Mouse (Mus musculus) intestine, postnatal 0 days (tissue): ENCODE results near the gene Slc38a3. TPM values are rescaled to one million over a fixed set of nuclear protein-coding genes. Genes with fewer than 3 reads are reported as not detected.

ENCODE experiments used
- ATAC-seq: fragments of 200-750 bp; cut with Nextera tagmentation; 2 replicates; pipeline ENCODE4 v1.8.0; 2017; ENCODE audit warnings: mild to moderate bottlenecking, moderate TSS enrichment, moderate library complexity
- H3K27ac ChIP-seq: fragments of 300-500 bp; sonication (generic); 2 replicates; pipeline ENCODE4 v1.5.1; 2014; ENCODE audit warnings: mild to moderate bottlenecking, low read depth, low read length, moderate library complexity
- H3K27me3 ChIP-seq: fragments of 300-500 bp; sonication (generic); replicated peaks from 2 replicates; pipeline ENCODE4 v1.6.1; 2014; ENCODE audit warnings: low read length, mixed read lengths; ENCODE audit not compliant: control insufficient read depth, insufficient read depth
- H3K36me3 ChIP-seq: fragments of 300-500 bp; sonication (generic); 2 replicates; pipeline ENCODE4 v1.6.1; 2014; ENCODE audit warnings: mild to moderate bottlenecking, moderate library complexity; ENCODE audit not compliant: control insufficient read depth, insufficient read depth
- H3K4me1 ChIP-seq: fragments of 300-500 bp; sonication (generic); replicated peaks from 2 replicates; pipeline ENCODE4 v1.6.1; 2014; ENCODE audit warnings: antibody characterized with exemption, low read length, mixed read lengths; ENCODE audit not compliant: control insufficient read depth, insufficient read depth
- H3K4me2 ChIP-seq: fragments of 300-500 bp; sonication (generic); replicated peaks from 2 replicates; pipeline ENCODE4 v1.6.1; 2014; ENCODE audit warnings: low read depth, mild to moderate bottlenecking, moderate library complexity
- H3K4me3 ChIP-seq: fragments of 300-500 bp; sonication (generic); 2 replicates; pipeline ENCODE4 v1.5.1; 2014; ENCODE audit warnings: low read depth, low read length
- H3K9ac ChIP-seq: fragments of 300-500 bp; sonication (generic); 2 replicates; pipeline ENCODE4 v1.6.1; 2014; ENCODE audit warnings: mild to moderate bottlenecking, low read depth, low read length
- H3K9me3 ChIP-seq: fragments of 300-500 bp; sonication (generic); 2 replicates; pipeline ENCODE4 v1.6.1; 2016; ENCODE audit warnings: mixed run types; ENCODE audit not compliant: control insufficient read depth
- CTCF ChIP-seq: sonication (generic); IDR thresholded peaks from 2 replicates; pipeline ENCODE4 v1.5.1; 2016; ENCODE audit warnings: low read depth, mild to moderate bottlenecking, control low read depth, antibody characterized with exemption, moderate library complexity
- WGBS: fragments of 180-500 bp; shearing (Covaris S2); extraction: QIAGEN DNeasy Blood & Tissue Kit; methylation state at CpG from one replicate; pipeline ENCODE4 v1.1.7; 2014; 5-methylcytosine and 5-hydroxymethylcytosine counted together
- polyA plus RNA-seq: library from polyadenylated mRNA; unstranded; fragments of >200 nt; fragmentation: Nextera tagmentation; extraction: Ambion mirVana; gene quantifications from 2 replicates; pipeline ENCODE4 v1.2.1, GENCODE M21; 2015

Gene Slc38a3
- polyA plus RNA-seq, 1 experiment from 2014 or later: 15.5 TPM

DNA sequence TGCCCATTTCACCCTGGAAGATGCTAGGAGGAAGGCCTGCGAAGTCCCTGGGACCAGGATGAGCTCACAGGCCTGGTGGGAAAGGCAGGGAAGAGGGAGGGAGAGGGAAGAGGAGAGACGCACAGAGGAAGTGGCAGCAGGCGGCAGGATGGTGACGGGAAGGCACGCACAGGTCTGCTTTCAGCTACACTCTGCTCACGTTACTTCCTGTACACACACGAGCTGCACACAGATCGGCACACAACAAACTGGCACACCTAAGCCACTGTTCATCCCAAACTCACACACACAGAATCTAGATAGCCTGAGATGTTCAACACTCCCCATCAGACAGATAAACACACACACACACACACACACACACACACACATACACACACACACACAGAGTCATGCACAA is 21.1 kb upstream of the Slc38a3 start:
- Histone ChIP-seq H3K4me3 (no peak overlapping the region), H3K36me3 (peaks cover 24% of the 10 kb centered on the region), H3K9me3 (no peaks in the 10 kb centered on the region), H3K27ac (no peak overlapping the region), H3K27me3 (no peaks in the 10 kb centered on the region), H3K4me1 (no peaks in the 10 kb centered on the region), H3K9ac (no peak overlapping the region), H3K4me2 (no peak overlapping the region)
- 90% methylated on average over 8 of the region's 8 CpGs for WGBS
- no peak for TF ChIP-seq CTCF
- ATAC-seq: no peak

DNA sequence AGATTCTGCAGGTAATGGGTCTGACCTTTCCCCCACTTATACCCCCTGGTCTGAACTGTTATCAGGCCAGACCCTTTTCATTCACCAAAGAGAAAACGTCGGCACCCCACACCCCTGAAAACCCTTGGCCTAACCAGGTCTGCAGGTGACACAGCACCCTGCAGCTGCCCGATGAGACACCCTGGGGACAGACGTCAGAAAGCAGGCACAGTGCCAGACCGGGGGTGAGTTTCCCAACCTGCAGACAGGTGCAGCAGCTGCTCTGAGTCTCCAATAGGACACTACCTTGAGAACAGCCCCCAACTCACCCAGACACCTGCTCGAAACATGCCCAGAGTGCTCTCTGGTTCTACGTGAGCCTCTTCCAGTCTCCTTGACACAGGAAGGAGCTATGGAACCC is 19.6 kb upstream of the Slc38a3 start:
- WGBS: 60% methylated on average over 7 of the region's 7 CpGs
- H3K36me3 ChIP-seq: peaks cover 29% of the 10 kb centered on the region

DNA sequence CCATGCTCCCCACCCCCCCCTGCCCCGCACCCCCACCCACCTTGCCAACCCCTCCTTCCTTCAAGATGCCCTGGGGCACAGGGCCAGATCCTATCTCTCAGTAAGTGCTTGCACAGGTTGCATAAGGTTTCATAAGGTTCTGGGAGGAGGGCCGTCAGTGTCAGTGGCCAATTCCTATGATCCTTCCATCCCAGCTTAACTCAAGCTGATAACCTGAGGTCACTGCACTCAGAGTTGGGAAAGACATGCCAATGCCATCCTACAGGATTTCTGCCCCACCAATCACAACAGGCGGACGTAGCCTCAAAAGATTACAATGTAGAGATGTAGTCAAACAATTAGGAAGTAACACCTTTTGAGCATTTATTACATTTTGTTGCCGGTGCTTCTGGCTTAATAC is 19.1 kb upstream of the Slc38a3 start:
- Histone ChIP-seq H3K27ac (no peak overlapping the region), H3K4me3 (no peak overlapping the region), H3K4me1 (no peaks in the 10 kb centered on the region), H3K36me3 (peaks cover 31% of the 10 kb centered on the region), H3K9ac (no peak overlapping the region), H3K4me2 (no peak overlapping the region), H3K9me3 (no peaks in the 10 kb centered on the region), H3K27me3 (no peaks in the 10 kb centered on the region)
- WGBS: 86% methylated on average over 5 of the region's 5 CpGs
- TF ChIP-seq CTCF: no peak
- no peak for ATAC-seq

More for the DNA sequence above, 19.6 kb upstream of the Slc38a3 start:
- Histone ChIP-seq H3K27me3 (no peaks in the 10 kb centered on the region), H3K9ac (no peak overlapping the region), H3K27ac (no peak overlapping the region), H3K4me2 (no peak overlapping the region), H3K4me1 (no peaks in the 10 kb centered on the region), H3K9me3 (no peaks in the 10 kb centered on the region), H3K4me3 (no peak overlapping the region)
- no peak for ATAC-seq
- TF ChIP-seq CTCF: no peak

DNA sequence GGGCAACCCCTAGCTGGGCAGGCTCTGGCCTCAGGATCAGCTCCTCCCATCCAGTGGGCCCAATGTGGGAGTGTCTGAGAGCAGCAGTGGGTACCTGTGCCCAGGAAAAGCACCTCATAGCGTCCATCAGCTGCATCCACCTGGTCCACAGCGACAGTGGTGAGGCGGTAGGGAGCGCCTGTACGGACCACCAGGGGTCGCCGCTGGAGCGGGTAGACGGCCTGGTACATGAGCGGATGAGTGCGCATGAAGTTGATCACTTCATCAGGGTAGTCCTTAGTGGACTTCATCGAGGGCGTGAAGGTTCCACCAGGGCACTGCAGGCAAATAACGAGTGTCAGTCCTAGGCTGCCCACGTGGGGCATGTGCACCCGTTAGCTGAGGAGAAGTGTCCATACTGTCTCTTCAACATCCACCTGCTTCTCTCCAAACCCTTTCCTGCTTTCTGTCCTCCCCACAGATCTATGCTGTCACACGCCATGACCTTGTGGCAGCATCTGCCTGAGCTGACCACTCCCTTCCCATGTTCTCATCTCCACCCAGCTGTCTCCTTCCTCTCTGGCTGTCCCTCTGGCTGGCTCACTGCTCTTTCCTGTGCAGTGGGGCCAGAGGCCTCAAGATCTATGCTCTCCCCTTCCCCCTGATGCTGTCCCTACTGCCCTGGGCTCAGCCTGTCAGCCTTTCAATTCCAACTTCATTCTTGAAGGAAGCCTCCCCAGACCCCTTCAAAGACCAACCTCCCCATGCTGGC is 16.1 kb upstream of the Slc38a3 start:
- WGBS: 48% methylated on average over 17 of the region's 17 CpGs
- H3K4me1 ChIP-seq: no peaks in the 10 kb centered on the region

DNA sequence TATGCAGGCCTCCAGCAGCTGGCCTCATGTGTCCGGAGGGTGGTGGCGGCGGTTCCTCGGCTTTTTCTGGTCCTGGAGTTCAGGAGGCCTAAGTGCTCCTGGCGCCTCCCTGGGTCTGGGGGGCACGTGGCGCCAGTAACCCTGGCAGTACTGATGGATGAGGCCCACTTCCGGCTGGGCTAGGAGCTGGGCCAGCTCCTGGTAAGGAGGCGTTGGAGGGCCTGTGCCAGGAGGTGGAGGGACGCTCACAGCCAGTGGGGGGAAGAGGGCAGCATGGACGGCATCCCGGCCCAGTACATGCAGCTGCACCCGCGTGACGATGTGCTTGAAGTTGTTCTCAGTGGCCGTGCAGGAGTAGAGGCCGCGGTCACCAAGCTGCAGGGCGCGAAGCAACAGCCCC is 13.1 kb upstream of the Slc38a3 start:
- Histone ChIP-seq H3K4me3 (no peak overlapping the region), H3K27me3 (peaks cover under 1% of the 10 kb centered on the region; the same call in 1 of the 2 replicates), H3K9ac (no peak overlapping the region), H3K4me1 (no peaks in the 10 kb centered on the region), H3K36me3 (peaks cover 13% of the 10 kb centered on the region; the same call in 1 of the 2 replicates), H3K4me2 (no peak overlapping the region), H3K27ac (no peak overlapping the region), H3K9me3 (no peaks in the 10 kb centered on the region)
- no peak for TF ChIP-seq CTCF
- ATAC-seq: no peak
- 77% methylated on average over 20 of the region's 20 CpGs for WGBS

More for the DNA sequence above, 16.1 kb upstream of the Slc38a3 start:
- Histone ChIP-seq H3K9ac (no peak overlapping the region), H3K27me3 (no peaks in the 10 kb centered on the region), H3K27ac (no peak overlapping the region), H3K9me3 (no peaks in the 10 kb centered on the region), H3K4me3 (no peak overlapping the region), H3K36me3 (peaks cover 28% of the 10 kb centered on the region), H3K4me2 (no peak overlapping the region)
- TF ChIP-seq CTCF: peak; percentile 86
- 0 out of 2 replicates have a peak, but pooled peaks have one; percentile 25 for ATAC-seq

DNA sequence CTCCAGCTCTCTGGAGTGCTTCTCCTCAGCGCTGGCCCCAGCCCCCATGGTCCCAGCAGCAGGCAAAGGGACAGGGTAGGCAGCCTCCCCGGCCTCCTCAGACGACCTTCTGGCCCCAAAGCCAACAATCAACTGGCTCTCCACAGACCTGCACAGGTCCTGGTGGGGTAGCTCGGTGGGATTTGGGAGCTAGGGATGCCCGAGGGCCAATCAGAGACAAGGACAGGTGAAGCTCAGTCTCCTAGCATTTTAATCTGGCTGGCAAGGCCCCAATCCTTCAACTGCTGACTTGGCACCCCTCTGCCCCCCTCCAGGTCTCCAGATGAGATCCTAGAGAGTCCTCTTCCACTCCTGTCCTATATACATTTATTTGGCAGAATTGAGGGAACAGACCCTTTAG is 10.2 kb upstream of the Slc38a3 start, which contains the start of gene Gnat1:
Gene Gnat1, minus strand, starts transcription at position 212 of the 400 bp plus-strand sequence.
- no peak within 1 kb of the TSS for H3K4me2 ChIP-seq
- no peak for TF ChIP-seq CTCF
- no peaks in the 10 kb centered on the region for H3K9me3 ChIP-seq
- peaks cover 11% of the 10 kb centered on the region; the same call in 1 of the 2 replicates for H3K36me3 ChIP-seq
- no peaks in the 10 kb centered on the region; the same call in 1 of the 2 replicates for H3K4me1 ChIP-seq
- no peak within 1 kb of the TSS for H3K9ac ChIP-seq
- ATAC-seq: no peak
- no peak within 1 kb of the TSS for H3K27ac ChIP-seq
- H3K27me3 ChIP-seq: peaks cover 17% of the 10 kb centered on the region
- WGBS: 35% methylated on average over 5 of the region's 5 CpGs
- no peak within 1 kb of the TSS for H3K4me3 ChIP-seq
